Mouse (Mus musculus) liver, embryonic 18 days (tissue): Measurements from ENCODE around the gene Iqcf5. TPM values are rescaled to one million over a fixed set of nuclear protein-coding genes. Genes with fewer than 3 reads are reported as not detected.

Experiments
- polyA plus RNA-seq: library from polyadenylated mRNA; depleted of rRNA; stranded (reverse); fragments of >200 nt; gene quantifications from 2 replicates; pipeline ENCODE4 v1.2.3, GENCODE M21; 2012; rRNA removed

The Iqcf5 gene
- polyA plus RNA-seq: 0.19 TPM in 1 of 2 replicates, not detected in the other

DNA sequence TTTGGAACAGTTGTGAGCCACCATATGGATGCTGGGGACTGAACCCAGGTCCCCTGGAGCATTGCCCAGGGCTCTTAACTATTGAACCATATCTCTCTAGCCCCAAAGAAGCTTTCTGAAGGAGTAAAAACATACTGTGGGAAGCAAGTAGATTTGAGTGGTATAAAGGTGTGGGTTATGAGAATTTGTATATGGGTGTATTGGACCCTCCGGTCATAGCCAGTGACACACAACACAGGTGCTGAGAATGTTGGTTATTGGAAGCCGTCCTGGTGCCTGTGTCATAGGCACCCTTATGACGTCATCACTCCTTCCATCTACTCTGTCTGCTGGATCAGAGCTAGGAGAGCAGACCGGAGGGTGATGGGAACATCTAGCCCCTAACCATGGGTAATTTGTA, at the start of gene Iqcf5:
TSS of gene Iqcf5 (plus strand) at position 301 of the 400 bp plus-strand sequence.

DNA sequence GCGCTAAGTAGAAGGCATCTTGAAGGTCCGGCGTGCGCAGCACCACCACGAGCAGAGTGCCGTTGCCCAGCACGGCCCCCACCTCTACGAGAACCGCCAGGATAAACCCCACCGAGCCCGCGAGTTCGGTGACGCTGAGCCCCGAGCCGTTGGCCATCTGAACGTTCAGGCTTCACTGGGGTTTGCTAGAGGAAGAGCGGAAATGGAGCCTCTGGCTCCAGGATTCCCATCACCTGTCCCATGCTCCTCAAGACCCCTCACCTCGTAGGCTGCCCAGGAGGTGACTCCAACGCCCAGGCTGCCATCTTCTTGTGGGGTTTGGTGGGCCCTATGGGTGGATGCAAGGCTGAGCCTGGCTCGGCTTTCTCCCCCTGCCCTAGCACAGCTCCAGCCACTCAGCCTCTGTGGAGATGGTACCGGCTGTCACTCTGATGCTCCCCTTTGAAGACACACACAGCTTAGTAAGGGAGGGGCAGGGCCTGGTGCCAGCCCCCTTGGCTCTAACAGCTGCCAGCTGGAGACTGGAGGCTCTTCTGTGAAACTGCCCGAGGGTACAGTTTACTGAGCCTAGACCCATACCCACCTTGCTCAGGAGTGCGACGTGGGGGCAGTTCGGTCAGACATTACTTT, 48.7 kb upstream of the Iqcf5 start, which contains the start of gene Gpr62:
TSS of gene Gpr62 (minus strand) at position 368 of the 630 bp plus-strand sequence.

DNA sequence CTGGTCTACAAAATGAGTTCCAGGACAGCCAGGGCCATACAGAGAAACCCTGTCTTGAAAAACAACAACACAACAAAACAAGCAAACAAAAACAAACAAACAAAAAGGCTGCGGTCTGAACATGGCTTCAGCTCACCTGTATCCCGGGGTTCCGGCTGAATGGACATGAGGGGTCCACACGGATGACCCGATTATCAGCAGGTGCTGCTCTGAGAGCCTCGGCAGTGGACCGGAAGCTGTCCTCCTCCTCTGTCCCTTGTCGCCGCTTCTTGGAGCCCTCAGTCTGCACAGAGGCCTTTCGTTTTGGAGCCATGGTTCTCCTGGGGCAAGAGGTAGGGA, 38.7 kb upstream of the Iqcf5 start, which contains the start of gene Rrp9:
TSS of gene Rrp9 (plus strand) at position 301 of the 339 bp plus-strand sequence.

DNA sequence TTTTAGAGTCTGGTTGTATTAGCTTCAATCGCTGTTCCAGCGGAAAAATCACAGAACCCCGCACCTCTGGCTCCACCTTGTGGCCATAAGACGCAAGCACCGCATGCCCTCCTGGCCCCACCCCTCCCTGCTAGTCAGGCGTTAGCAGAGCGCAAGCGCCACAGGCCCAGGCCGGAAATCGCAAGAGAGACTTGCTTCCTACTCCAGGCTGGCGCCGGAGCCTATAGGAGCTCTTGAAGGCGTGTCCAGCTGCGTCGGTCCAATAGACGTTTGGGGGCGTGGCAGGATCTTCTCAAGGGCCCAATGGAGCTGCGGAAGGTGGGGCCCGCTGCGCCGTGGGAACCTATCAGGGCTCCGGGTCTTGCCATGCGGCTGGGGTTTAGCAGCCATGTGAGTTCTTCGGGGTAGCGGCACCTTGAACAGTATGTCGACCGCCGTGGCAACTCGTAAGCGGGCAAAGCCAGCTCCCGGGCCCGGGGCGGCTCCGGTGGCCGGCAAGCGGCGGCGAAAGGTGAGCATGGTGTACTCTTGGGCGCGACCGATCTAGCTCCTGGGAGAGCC, 37.4 kb upstream of the Iqcf5 start, which contains the start of gene Parp3:
TSS of gene Parp3 (minus strand) at position 26 of the 561 bp plus-strand sequence.

DNA sequence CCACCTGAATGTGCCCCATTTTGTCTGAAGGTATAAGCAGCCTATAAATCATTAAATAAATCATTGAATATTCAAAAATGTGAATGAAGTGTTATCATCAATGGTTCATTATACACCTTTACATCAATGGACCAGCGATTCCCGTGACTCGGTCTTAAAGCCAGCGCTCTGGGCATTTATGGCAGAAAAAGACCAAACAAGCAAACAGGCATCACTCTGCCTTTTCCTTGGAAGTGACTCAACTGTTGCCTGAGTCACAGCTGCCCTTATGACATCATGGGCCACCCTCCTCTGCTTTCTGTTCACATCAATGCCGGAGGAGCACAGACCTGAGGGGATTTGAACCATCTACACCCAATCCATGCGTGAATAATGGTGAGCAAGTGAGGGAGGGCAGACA, 14.7 kb upstream of the Iqcf5 start, which contains the start of gene Iqcf1:
TSS of gene Iqcf1 (plus strand) at position 301 of the 400 bp plus-strand sequence.

DNA sequence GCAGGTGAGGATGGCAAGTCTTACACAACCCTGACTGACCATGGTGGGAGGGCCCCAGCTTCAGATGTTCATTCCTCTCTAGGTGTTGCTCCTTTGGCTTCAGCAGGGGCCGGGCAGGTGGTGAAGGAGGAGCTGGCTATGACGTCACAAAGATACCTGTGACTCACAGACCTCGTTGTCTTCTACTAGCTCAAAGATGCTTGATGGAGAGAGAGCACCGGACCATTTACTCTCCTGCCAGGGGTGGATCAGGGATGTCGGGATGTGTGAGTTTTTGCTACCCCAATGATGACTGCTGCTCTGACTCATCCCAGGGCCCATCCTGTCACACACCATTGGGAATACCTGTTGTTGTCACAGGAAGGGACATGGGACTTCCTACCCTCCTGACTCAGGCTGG, 47.2 kb downstream of the Iqcf5 start, which contains the start of gene Iqcf3:
TSS of gene Iqcf3 (minus strand) at position 101 of the 400 bp plus-strand sequence.

Other genes starting within 250 kb of the Iqcf5 start
- 10.0 and 10.7 TPM in 2 replicates for gene Poc1a, start 233.5 kb upstream of the Iqcf5 start, polyA plus RNA-seq
- 8.4 and 8.8 TPM in 2 replicates for gene Dusp7, start 145.9 kb upstream of the Iqcf5 start, polyA plus RNA-seq
- gene Rpl29, start 85.1 kb upstream of the Iqcf5 start, polyA plus RNA-seq: 591 and 692 TPM in 2 replicates
- gene Acy1, start 76.3 kb upstream of the Iqcf5 start, polyA plus RNA-seq: 13.8 and 13.9 TPM in 2 replicates
- gene Abhd14b, start 67.1 kb upstream of the Iqcf5 start, polyA plus RNA-seq: 40.9 and 44.3 TPM in 2 replicates
- 22.0 and 23.5 TPM in 2 replicates for gene Abhd14a, start 66.9 kb upstream of the Iqcf5 start, polyA plus RNA-seq
- 6.5 and 8.3 TPM in 2 replicates for gene Pcbp4, start 61.3 kb upstream of the Iqcf5 start, polyA plus RNA-seq
- 0.03 TPM in 1 of 2 replicates, not detected in the other for gene Gpr62, start 48.6 kb upstream of the Iqcf5 start, polyA plus RNA-seq
- 11.6 and 12.3 TPM in 2 replicates for gene Rrp9, start 38.6 kb upstream of the Iqcf5 start, polyA plus RNA-seq
- gene Parp3, start 37.6 kb upstream of the Iqcf5 start, polyA plus RNA-seq: 2.6 and 2.9 TPM in 2 replicates
- not detected in 2 replicates for gene Iqcf1, start 14.6 kb upstream of the Iqcf5 start, polyA plus RNA-seq
- not detected in 2 replicates for gene Iqcf3, start 47.1 kb downstream of the Iqcf5 start, polyA plus RNA-seq
- not detected in 2 replicates for gene Iqcf4, start 56.4 kb downstream of the Iqcf5 start, polyA plus RNA-seq
- not detected in 2 replicates for gene Iqcf6, start 112.0 kb downstream of the Iqcf5 start, polyA plus RNA-seq
- gene Grm2, start 141.5 kb downstream of the Iqcf5 start, polyA plus RNA-seq: not detected in 2 replicates
- 16.3 and 18.2 TPM in 2 replicates for gene Tex264, start 171.4 kb downstream of the Iqcf5 start, polyA plus RNA-seq